Mouse (Mus musculus) forebrain, embryonic 14.5 days (tissue): ENCODE results near the gene Kcnq5. TPM values are rescaled to one million over a fixed set of nuclear protein-coding genes. Genes with fewer than 3 reads are reported as not detected.

Experiments
- ATAC-seq: fragments of 200-750 bp; cut with Nextera tagmentation; 2 replicates; pipeline ENCODE4 v1.8.0; 2017; ENCODE audit warnings: mild to moderate bottlenecking, moderate library complexity
- DNase-seq: peaks from one replicate; pipeline ENCODE4 v3.0.0-alpha.2; 2015; ENCODE audit warnings: low spot score
- H3K27ac ChIP-seq: fragments of 300-500 bp; sonication (generic); 2 replicates; pipeline ENCODE4 v1.5.1; 2014; ENCODE audit warnings: low read depth, mild to moderate bottlenecking, control low read depth, low read length, moderate library complexity
- H3K27me3 ChIP-seq: fragments of 300-500 bp; sonication (generic); replicated peaks from 2 replicates; pipeline ENCODE4 v1.6.1; 2014; ENCODE audit warnings: low read length, control low read depth, mixed read lengths; ENCODE audit not compliant: control insufficient read depth, insufficient read depth
- H3K36me3 ChIP-seq: fragments of 300-500 bp; sonication (generic); 2 replicates; pipeline ENCODE4 v1.6.1; 2014; ENCODE audit warnings: low read length, control low read depth; ENCODE audit not compliant: control insufficient read depth, insufficient read depth
- H3K4me1 ChIP-seq: fragments of 300-500 bp; sonication (generic); 2 replicates; pipeline ENCODE4 v1.6.1; 2014; ENCODE audit warnings: antibody characterized with exemption, low read length, control low read depth; ENCODE audit not compliant: control insufficient read depth, insufficient read depth
- H3K4me2 ChIP-seq: fragments of 300-500 bp; sonication (generic); 2 replicates; pipeline ENCODE4 v1.6.1; 2014; ENCODE audit warnings: mild to moderate bottlenecking, control low read depth, low read length
- H3K4me3 ChIP-seq: fragments of 300-500 bp; sonication (generic); 2 replicates; pipeline ENCODE4 v1.5.1; 2014; ENCODE audit warnings: low read depth, low read length, control low read depth
- H3K9ac ChIP-seq: fragments of 300-500 bp; sonication (generic); 2 replicates; pipeline ENCODE4 v1.6.1; 2014; ENCODE audit warnings: mild to moderate bottlenecking, low read length, control low read depth, moderate library complexity
- H3K9me3 ChIP-seq: fragments of 300-500 bp; sonication (generic); replicated peaks from 2 replicates; pipeline ENCODE4 v1.6.1; 2016; ENCODE audit warnings: low read length, control low read depth, mixed read lengths; ENCODE audit not compliant: control insufficient read depth
- WGBS: fragments of 180-500 bp; shearing (Covaris S2); extraction: QIAGEN DNeasy Blood & Tissue Kit; methylation state at CpG from one replicate; pipeline ENCODE4 v1.1.7; 2014; 5-methylcytosine and 5-hydroxymethylcytosine counted together
- polyA plus RNA-seq: library from polyadenylated mRNA; unstranded; fragments of >200 nt; fragmentation: Nextera tagmentation; extraction: Ambion mirVana; gene quantifications from 2 replicates; pipeline ENCODE4 v1.2.1, GENCODE M21; 2014

Gene Kcnq5
- polyA plus RNA-seq, 1 experiment from 2014 or later, result 0.93 TPM

DNA sequence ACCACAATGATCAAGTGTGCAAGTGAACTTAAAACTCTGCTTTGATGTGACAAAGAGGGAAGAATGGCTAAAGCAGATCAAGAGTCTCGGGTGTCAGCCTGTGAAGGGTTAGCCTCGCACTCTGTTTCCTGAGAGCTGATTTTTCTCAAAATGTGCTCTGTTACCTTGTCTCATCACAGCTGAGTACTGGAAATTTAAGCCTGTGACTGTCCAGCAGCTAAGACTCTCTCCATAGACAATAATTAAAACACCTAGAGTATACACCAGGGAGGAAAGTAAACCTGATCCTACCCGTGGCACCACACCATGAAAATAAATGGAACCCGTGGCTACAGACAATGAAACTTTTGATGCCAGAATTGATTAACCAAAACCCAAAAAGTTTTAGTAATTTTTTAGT is 90.9 kb downstream of the Kcnq5 start:
- WGBS, result 50% methylated on average over 4 of the region's 4 CpGs
- Histone ChIP-seq H3K27me3 (no peaks in the 10 kb centered on the region), H3K4me1 (no peaks in the 10 kb centered on the region), H3K27ac (no peak overlapping the region), H3K36me3 (no peaks in the 10 kb centered on the region), H3K9ac (no peak overlapping the region), H3K4me2 (no peak overlapping the region), H3K4me3 (no peak overlapping the region), H3K9me3 (no peaks in the 10 kb centered on the region)
- ATAC-seq, result no peak
- no peak for DNase-seq

DNA sequence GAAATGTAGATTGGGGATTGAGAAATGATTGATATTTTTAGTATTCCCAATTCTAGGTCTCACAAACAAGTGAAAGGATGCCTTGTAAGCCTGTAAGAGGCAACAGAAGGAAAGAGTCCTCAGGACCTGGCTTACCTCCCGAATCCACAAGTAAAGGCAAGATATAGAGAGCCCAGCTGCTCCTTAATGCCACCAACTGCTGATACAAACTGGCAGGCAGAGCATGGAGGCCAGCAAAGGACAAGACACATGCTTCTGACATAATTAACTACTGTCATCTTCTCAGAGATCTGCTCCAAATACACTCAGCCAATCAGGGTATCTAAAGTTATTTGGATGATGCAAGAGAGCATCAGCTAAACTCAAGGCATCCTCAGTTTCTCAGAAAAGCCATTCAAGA is 93.3 kb downstream of the Kcnq5 start:
- no peak for ATAC-seq
- 67% methylated on average over 1 of the region's 1 CpGs for WGBS
- Histone ChIP-seq H3K27ac (no peak overlapping the region), H3K4me2 (no peak overlapping the region), H3K4me1 (no peaks in the 10 kb centered on the region), H3K4me3 (no peak overlapping the region), H3K9ac (no peak overlapping the region), H3K36me3 (no peaks in the 10 kb centered on the region), H3K9me3 (no peaks in the 10 kb centered on the region), H3K27me3 (no peaks in the 10 kb centered on the region)
- DNase-seq, result peak; percentile 15

DNA sequence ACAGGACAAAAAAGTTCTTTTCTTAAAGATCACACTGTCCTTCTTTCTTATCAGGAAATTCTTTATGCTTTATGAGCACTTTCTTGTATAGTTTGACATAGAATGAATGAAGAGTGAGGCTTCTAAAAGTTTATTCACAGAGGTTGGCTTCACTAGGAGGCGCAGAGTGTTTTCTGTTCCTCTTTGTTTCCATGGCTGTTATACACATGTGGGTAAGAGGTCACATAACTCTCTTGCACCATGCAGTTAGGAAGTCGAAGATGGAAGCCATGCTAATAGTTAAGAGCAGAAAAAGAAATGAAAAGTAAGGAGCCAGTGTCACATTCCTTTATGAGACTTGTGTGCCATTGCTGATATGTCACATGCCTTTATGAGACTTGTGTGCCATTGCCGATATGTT is 105.3 kb downstream of the Kcnq5 start:
- H3K9me3 ChIP-seq, result no peaks in the 10 kb centered on the region
- H3K27me3 ChIP-seq, result no peaks in the 10 kb centered on the region
- H3K36me3 ChIP-seq, result no peaks in the 10 kb centered on the region
- H3K27ac ChIP-seq, result no peak overlapping the region
- WGBS, result 69% methylated on average over 3 of the region's 3 CpGs
- no peak overlapping the region for H3K9ac ChIP-seq
- ATAC-seq (no peak), DNase-seq (no peak)
- H3K4me1 ChIP-seq, result no peaks in the 10 kb centered on the region
- H3K4me3 ChIP-seq, result no peak overlapping the region
- H3K4me2 ChIP-seq, result no peak overlapping the region

DNA sequence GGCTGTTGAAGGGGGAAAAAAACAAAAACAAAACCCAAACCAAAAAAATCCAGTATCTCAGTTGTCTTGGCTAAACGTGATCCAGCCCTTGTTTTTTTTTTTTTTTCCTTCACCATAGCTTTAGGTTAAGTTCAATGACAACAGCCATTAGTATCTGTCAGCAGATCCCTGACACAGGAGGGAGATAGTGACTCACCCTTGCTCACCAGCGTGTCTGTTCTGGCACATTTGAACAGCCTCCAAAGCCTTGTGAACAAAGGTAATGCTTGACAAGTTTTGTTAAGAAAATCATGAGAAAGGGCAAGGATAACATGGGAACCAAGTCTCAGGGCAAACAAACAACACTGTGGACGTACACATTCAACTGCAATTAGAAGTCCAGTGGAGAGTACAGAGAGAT is 123.2 kb downstream of the Kcnq5 start:
- H3K4me3 ChIP-seq, result no peak overlapping the region
- no peaks in the 10 kb centered on the region for H3K4me1 ChIP-seq
- no peaks in the 10 kb centered on the region for H3K27me3 ChIP-seq
- no peak overlapping the region for H3K9ac ChIP-seq
- ATAC-seq (no peak), DNase-seq (no peak)
- 48% methylated on average over 3 of the region's 3 CpGs for WGBS
- no peaks in the 10 kb centered on the region for H3K9me3 ChIP-seq
- no peak overlapping the region for H3K27ac ChIP-seq
- H3K36me3 ChIP-seq, result no peaks in the 10 kb centered on the region
- H3K4me2 ChIP-seq, result no peak overlapping the region

DNA sequence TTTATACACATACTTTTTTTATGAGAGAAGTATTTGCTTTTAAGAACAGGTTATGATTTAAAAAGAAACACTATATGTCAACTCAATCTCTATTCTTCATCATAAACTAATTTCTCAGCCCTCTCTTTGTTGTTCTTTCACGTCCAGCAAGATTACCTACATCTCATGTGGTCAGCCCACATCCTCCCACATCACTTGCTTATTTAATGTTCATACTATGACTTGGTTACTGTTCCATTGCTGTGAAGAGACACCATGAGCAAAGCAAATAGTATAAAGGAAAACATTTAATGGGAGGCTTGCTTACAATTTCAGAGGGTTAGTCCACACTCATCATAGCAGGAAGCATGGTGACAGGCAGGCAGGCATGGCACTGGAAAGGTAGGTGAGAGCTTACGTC is 124.4 kb downstream of the Kcnq5 start:
- no peak overlapping the region for H3K4me2 ChIP-seq
- no peaks in the 10 kb centered on the region for H3K36me3 ChIP-seq
- ATAC-seq (no peak), DNase-seq (no peak)
- no peaks in the 10 kb centered on the region for H3K4me1 ChIP-seq
- H3K27ac ChIP-seq, result no peak overlapping the region
- H3K9ac ChIP-seq, result no peak overlapping the region
- no peaks in the 10 kb centered on the region for H3K9me3 ChIP-seq
- 88% methylated on average over 2 of the region's 2 CpGs for WGBS
- no peak overlapping the region for H3K4me3 ChIP-seq
- no peaks in the 10 kb centered on the region for H3K27me3 ChIP-seq

DNA sequence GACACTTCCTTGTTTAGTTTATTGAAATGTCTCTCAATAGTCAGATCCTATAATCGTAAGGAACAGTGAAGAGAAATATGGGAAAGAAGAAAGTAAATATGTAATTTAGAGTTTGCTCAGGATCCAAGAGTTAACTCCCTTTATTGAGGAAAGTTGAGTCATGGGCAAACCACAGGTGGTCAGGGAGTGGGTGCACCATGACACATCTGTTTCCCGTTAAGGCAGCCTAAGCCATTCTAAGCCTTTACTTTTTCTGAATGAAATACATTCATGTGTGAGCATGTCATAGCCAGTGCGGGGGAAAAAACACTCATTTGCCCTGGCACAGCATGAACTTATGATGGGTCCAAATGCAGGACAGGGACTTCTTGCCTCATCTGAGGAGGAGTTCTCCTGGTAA is 125.4 kb downstream of the Kcnq5 start:
- 85% methylated on average over 3 of the region's 3 CpGs for WGBS
- Histone ChIP-seq H3K4me2 (no peak overlapping the region), H3K4me1 (no peaks in the 10 kb centered on the region), H3K27ac (no peak overlapping the region), H3K4me3 (no peak overlapping the region), H3K27me3 (no peaks in the 10 kb centered on the region), H3K9ac (no peak overlapping the region), H3K36me3 (no peaks in the 10 kb centered on the region), H3K9me3 (no peaks in the 10 kb centered on the region)
- DNase-seq (no peak), ATAC-seq (no peak)

DNA sequence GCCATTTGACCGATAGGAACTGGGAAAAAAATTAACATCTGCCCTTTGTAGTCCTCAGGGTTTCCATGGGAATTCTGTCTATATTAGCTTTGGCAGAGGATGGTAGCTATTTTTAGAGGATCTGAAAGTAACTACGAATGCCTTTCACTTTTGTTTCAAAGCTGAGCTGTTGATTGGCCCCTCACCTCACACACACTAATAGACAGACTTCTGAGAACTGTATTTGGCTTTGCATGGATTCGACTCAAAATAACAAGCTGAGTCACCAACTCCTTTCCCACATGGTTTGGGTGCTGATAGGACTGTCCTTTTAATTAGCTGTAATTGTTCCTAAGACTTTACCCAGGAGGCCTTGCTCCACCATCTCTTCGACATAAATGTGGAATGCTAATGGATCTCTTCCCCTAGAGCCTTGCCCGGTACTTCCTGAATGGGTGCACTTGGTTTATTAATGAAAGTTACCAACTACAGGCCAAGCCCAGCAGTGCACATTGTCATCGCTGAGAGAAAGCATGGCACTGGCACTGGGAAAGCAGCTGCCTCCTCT is 131.8 kb downstream of the Kcnq5 start:
- no peaks in the 10 kb centered on the region for H3K4me1 ChIP-seq
- H3K4me2 ChIP-seq, result no peak overlapping the region
- H3K27me3 ChIP-seq, result no peaks in the 10 kb centered on the region
- H3K9me3 ChIP-seq, result no peaks in the 10 kb centered on the region
- no peak overlapping the region for H3K4me3 ChIP-seq
- ATAC-seq (peak; percentile 91), DNase-seq (peak; percentile 44)
- H3K9ac ChIP-seq, result no peak overlapping the region
- no peaks in the 10 kb centered on the region for H3K36me3 ChIP-seq
- 37% methylated on average over 6 of the region's 6 CpGs for WGBS
- no peak overlapping the region for H3K27ac ChIP-seq

DNA sequence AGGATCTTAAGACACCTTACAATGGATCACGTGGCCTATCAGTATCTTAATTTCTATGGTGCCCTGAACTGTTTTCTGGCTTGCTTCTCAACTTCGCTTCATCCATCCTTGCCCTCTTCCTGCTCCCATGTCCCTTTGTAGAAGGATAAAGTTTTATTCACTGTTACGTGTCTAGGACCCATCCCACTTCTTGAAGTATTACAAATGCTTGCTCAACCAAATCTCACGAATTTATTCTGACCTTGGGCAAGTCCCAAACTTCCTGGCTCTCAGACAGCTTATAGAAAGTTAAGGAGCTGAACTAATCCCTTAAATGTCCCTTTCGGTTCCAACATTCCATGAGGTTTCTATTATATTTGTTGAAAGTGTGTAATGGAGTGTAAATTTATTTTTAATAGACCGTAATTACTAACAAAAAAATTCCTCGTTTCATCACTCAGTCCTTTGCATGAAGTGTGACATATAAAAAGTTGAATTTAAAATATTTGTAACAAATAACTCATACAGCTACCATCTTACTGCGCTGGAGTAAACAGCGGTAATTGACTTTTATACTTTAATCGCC is 141.6 kb downstream of the Kcnq5 start:
- DNase-seq, result peak; percentile 49
- Histone ChIP-seq H3K27ac (no peak overlapping the region), H3K9ac (no peak overlapping the region), H3K27me3 (no peaks in the 10 kb centered on the region), H3K9me3 (no peaks in the 10 kb centered on the region), H3K4me3 (no peak overlapping the region), H3K4me2 (no peak overlapping the region), H3K36me3 (no peaks in the 10 kb centered on the region), H3K4me1 (peaks cover 6% of the 10 kb centered on the region; the same call in 1 of the 2 replicates)
- 10% methylated on average over 10 of the region's 10 CpGs for WGBS
- ATAC-seq, result peak; percentile 48

DNA sequence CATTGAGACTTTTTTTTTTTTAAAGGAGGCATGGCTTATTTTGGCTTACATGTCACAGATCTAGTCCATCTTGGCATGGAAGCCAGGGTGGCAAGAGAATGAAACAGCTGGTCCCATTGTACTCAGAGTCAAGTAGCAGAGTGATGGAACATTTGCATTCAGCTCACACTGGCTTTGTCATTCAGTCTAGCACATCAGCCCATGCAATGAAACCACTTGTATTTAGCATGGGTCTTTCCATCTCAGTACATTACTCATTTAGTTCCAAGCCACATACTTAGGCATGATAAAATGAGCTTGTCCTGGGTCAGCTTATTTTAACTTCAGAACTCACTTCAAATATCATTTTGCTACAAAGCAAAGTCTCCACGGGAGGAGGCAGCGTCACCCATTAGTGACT is 156.7 kb downstream of the Kcnq5 start:
- DNase-seq (peak; percentile 76), ATAC-seq (peak; percentile 88)
- H3K9ac ChIP-seq, result no peak overlapping the region
- 76% methylated on average over 2 of the region's 2 CpGs for WGBS
- H3K4me2 ChIP-seq, result no peak overlapping the region
- no peaks in the 10 kb centered on the region for H3K9me3 ChIP-seq
- H3K36me3 ChIP-seq, result no peaks in the 10 kb centered on the region
- H3K4me1 ChIP-seq, result no peaks in the 10 kb centered on the region
- H3K27ac ChIP-seq, result no peak overlapping the region
- no peaks in the 10 kb centered on the region for H3K27me3 ChIP-seq
- no peak overlapping the region for H3K4me3 ChIP-seq
